Mouse (Mus musculus): Measurements from ENCODE around the gene Tssk4.

GRCm38 (mm10) chr14:55618486-55619195 lies 31.3 kb upstream of the Tssk4 start:
- TF ChIP-seq CTCF (IDR thresholded peaks at IDR 0.05; ENCODE audit: low read depth, low read length): 0 out of 2 replicates have a peak, but pooled peaks have one; percentile 0
- TF ChIP-seq POLR2A (IDR thresholded peaks at IDR 0.05; ENCODE audit: extremely low read depth, insufficient read depth, low read length): no peak

All from liver, adult 2 months (tissue).